Mouse (Mus musculus) liver (tissue): ENCODE measurements around the gene Rpl36a-ps1.
"Not testable (repeated sequence)": the region's sequence is repeated elsewhere in the genome, so short reads cannot be mapped to it uniquely, and the experiment has no call there.

Experiments
- DNase-seq: peaks from one replicate; pipeline ENCODE4 v3.0.0-alpha.2; 2020; ENCODE audit warnings: mixed read lengths

Gene Rpl36a-ps1

DNA sequence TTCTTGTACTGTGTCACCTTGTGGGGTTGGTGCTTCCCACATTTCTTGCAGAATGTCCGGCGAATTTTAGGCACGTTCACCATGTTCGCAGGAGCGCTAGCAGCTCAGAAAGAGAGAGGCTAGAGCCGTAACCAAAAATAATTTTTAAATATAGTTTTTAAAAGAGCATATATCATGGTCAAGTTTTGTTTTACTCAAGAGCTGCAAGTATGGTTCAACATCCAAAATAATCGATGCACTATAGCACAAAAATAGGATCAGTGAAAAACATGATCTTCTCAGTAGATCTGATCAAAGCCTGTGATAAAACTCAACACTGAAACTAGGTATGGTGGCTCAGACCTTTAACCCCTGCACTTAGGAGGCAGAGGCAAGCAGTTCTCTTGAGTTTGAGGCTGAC is at the start of gene Rpl36a-ps1:
TSS of gene Rpl36a-ps1 (minus strand) at position 101 of the 400 bp plus-strand sequence.
- DNase-seq = no peak

DNA sequence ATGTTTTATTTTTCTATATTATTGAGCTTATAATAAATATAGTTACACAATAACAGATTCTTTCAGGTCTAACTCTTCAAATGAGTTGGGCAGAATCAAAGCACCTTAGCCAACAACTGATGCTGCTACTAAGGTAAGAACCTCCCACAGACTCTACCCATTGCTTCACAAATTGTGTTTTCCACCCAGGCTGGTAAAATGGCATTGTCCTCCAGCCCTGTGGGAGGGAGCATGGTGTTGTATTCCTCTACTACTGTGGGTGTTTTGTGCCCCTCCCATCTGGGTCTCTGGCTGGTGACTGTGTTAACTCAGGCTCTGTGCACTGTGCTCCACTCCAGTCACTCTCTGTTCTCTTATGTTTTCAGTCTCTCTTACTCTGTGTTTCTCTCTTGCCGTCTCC is 49.4 kb upstream of the Rpl36a-ps1 start:
- DNase-seq = no peak

DNA sequence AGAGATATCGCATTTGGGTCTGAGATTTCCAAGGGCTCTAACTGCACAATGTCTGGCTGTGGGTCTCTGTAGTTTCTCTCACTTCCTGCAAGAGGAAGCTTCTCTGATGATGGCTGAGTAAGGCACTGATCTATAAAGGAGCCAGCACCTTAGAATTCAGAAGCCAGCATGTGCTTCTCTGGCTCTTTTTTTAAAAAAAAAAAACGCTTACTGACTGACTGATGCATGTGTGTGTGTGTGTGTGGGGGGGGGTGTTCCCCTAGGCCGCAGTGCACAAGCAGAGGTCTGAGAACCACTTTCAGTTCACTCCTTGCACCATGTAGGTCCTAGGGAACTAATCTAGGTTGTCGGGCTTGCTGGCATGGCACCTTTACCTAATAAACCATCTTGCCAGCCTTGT is 47.3 kb upstream of the Rpl36a-ps1 start:
- DNase-seq = no peak

DNA sequence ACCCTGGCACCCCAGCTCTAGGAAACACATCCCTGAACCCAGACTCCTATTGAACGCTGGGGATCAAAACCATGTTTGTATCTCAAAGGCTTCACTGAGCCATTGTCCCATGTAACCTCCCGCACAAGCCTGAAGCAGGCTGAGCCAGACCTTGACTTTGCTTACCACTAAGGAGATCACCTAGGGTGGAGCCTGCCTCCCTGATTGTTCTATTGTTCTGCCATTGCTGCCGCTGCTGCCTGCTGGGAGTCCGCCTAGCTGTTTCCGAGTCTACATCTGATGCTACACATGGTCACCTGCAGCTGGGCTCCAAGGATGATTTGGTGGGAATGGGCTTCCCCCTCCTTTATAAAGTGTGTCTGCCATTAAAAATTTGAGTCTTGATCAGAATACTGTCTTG is 45.2 kb upstream of the Rpl36a-ps1 start:
- not testable (repeated sequence) for DNase-seq

- no peak for DNase-seq
These were observed 43.6 kb upstream of the Rpl36a-ps1 start for GRCm38 (mm10) chr14:99037703-99038102.

DNA sequence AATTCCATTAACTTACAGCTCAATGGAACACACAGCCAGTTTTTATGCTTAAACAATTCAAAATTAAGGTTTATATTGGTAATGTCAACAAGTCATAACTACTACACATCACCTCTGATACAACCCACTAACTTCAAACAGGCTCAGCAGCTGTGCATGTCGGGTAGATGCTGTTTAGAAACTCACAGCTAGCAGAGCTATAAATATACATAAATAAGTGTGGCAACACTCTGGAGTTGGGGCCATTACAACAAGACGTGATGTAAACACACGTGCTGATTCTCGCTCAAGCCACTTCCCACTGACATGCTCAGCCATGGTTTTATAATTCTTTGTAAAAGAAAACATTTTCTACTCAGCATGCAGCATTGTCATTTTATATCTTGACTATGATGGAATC is 41.9 kb upstream of the Rpl36a-ps1 start:
- DNase-seq = no peak

GRCm38 (mm10) chr14:99034851-99035250 is 40.7 kb upstream of the Rpl36a-ps1 start:
- DNase-seq = not testable (repeated sequence)

GRCm38 (mm10) chr14:99032596-99032995 is 38.5 kb upstream of the Rpl36a-ps1 start:
- DNase-seq = no peak

GRCm38 (mm10) chr14:99031337-99031873 is 37.3 kb upstream of the Rpl36a-ps1 start:
- DNase-seq = no peak

DNA sequence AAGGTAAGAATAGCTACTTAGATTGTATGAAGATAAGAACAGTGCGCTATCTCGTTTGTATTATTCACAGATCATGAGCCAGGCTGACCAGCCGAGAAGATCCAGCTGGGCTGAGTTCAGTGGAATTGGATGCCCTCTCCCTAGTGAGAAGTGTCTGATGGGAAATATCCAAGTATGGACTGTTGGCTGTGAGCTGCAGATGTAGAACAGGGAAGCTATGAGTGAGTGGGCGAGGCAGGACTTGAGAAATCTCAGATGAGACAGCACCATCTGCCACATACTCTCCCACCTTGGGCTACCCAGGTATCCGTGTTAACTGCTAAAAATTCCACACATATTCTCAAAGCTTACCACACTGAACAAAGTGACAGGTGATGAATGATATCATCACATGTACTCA is 35.9 kb upstream of the Rpl36a-ps1 start:
- no peak for DNase-seq

DNA sequence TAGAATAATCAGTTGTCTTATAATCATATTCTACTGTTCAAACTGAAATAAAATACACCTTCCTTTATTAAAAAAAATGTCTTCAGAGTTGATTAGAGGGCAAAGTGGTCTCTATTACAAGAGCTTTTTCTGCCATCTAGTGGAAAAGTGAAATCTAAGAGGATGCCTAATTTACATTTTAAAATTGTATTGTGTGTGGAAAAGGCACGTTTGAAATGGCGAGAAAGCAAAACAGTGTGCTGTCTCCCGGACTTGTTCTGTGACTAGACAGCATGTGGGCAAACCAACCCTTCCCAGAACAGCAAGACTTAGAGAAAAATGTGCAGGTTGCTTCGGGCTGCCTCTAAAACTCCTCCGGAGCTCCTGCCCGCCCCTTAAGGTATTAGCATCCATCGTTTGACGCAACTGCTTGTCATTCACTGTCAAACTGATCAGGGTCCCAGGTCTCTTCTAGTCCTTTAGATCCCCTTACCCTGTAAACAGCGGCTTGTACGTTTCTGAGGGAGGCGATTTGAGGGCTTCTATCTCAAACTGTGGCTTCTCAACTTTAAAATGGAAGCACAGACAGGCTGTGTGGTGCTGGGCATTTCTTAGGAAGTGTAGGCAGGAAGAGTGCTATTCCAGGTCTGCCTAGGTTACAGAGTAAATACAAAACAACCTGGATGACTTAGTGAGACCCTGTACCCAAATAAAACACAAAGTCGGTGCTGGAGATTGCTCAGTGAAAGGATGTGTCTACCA is 28.4 kb upstream of the Rpl36a-ps1 start:
- DNase-seq = no peak

GRCm38 (mm10) chr14:99019136-99019808 is 25.2 kb upstream of the Rpl36a-ps1 start:
- DNase-seq = no peak

DNA sequence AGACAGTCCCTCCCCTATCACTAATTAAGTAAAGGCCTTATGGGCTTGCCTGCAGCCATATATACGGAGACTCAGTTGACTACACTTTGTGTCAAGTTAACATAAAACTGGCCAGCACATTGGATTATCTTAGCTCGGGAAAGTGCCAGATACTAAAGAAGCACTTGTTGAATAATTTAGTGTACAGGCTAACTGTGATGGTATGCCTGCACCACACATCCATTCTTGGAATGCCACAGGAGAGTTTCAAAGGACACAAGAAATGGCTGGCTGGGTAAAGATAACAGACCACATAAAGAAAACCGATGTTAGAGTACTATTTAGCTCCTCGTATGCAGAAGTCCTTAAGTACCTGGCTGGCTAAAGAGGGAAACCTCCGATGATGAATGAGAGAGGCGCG is 24.6 kb upstream of the Rpl36a-ps1 start:
- DNase-seq = no peak

- DNase-seq = no peak
These were observed 16.8 kb upstream of the Rpl36a-ps1 start for GRCm38 (mm10) chr14:99010920-99011313.

DNA sequence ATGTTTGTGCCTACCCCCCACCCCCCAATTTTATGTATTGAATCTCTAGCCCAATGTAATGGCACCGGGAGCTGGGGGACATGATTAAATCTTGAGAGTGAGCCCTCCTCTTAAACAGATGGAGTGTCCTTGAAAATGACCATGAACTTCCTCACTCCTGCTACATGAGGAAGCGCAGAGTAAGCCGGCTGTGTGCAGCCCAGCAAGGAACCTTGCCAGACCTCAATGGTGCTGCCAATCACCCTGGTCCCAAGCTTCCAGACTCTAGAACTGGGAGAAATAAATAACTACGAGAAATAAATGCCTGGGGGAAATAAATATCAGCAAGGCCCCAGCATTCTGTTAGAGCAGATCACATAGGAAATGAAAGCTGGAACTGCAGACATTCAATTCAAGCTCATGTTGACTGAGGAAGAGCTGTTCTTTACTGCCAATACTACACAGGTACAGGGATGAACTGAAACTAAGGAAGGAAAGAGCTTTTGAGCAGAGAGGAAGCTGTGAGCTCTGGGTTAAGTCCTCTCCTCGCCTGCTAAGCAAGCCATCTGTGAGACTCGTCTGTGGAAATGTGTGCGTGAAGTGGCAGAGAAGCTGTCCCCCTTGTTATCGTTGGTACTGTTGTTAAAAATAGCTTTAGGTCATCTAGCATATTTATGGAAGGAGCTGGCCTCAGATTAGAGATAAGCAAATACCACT is 16.3 kb upstream of the Rpl36a-ps1 start:
- no peak for DNase-seq

DNA sequence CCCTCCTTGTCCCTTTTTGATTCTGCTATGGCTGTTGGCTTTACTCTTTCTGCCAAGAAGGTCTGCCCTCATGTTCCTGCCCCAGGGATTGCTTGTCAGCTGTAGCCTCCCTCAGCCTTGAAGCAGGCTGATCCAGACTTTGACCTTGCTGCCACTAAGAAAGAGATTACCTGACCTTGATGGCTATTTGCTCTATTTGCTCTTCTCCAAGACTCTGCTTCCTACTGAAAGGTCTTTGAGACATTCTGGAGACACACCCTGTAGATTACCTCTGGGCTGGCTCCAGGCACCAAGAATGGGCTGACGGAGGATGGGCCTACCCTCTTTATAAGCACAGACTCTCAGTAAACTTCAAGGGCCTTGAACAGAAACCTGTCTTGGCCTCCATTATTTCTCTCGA is 1.6 kb downstream of the Rpl36a-ps1 start:
- DNase-seq = no peak

DNA sequence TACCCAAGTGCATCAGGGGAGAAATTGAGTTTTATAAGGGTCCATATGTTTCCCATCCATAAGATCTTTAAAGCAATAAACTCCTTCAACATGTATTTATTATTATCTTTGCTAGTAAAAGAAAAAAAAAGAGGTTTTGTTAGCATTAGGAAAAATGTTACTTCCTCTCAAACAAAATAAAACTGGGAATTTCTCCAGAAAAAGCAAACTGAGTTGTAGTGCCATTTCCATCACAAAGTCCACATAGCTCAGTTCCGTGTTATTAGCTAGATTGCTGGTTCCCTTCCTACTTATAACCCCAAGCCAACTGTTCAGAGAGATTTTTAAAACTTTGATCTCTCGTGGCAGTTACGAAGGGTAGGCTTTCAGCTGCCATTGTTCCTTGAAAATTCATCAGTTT is 3.5 kb downstream of the Rpl36a-ps1 start:
- DNase-seq = no peak

DNA sequence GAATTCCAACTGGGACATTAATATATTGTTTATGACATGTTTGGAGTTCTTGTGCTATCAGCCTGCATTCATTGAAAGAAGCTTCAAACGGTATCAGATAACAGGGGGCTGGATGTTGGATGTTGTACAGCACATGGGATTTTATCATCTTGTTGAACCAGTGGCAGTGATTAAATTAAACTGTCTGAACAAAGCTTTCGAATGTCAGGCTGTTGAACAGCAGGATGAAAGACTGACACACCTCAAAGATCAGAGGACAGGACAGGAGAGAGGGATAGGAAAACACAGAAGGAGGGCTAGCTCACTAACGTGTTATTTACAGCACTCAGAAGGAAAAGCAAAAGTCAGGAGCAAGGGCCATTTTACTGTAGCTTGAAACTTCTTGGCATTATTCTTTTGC is 4.3 kb downstream of the Rpl36a-ps1 start:
- DNase-seq = no peak

- DNase-seq = no peak
These were observed 22.2 kb downstream of the Rpl36a-ps1 start for GRCm38 (mm10) chr14:98971921-98972320.

DNA sequence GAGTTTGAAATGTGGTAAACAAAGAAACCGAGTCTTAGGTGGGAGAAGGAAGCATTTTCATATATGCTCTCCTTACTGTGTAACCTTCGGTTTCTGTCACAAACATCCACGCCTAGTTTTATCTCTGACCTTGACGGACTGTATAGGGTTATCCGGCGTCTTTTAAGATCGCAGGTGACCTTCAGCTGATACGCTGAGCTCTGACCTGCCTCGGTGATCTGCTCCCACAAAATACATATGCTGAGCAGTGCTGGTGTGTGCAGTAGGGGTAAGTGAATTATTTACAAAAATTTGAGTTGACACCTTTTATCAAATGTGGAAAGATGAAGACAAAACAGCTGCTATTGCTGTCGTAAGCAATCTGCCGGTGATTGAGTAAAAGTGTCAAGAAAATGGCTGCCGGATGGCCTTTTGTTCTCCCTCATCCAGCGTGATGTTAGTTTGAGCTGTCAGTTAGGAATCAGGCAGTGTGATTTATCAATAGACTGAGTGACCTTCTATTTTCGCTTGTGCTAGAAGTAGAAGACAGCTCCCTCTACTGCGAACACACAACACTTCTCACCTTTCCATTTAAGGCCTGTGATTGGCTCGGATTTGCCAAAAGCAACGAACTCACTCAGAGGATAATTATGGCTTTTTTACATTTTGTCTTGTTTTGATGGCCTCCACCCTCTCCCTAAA is 35.0 kb downstream of the Rpl36a-ps1 start:
- DNase-seq = no peak

DNA sequence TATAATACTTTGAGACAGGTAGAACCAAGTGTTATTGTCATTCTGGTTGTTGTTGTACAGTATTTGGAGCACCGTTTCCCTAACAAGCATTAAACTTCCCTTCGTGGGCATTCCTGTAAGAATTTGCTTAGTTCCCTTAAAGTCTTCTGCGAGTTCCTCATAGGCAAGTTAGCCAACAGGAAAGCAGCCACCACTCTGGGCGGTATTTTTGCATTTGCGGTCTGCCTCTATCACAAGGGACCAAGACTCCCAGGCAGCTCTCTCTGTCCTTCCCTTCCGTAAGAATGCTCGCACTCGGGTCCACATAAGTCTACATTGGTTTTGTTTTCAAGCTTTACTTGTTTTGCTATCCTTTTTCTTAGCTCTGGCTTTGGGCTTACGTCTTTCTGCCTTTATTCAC is 37.3 kb downstream of the Rpl36a-ps1 start:
- peak; percentile 8 for DNase-seq

GRCm38 (mm10) chr14:98952441-98952840 is 41.7 kb downstream of the Rpl36a-ps1 start:
- DNase-seq = no peak
